Mouse (Mus musculus): Measurements from ENCODE around the gene Snca.

GRCm38 (mm10) chr6:60698072-60698471 is 131.6 kb downstream of the Snca start:
- TF ChIP-seq ZNF384 (IDR thresholded peaks at IDR 0.05; ENCODE audit: low read depth, low read length) (no peak), ZC3H11A (IDR thresholded peaks at IDR 0.05; ENCODE audit: borderline replicate concordance, low read depth, low read length) (no peak)

All from ES-E14 (cell line).